Mouse (Mus musculus) erythroblast, embryonic 14.5 days (primary cell): Measurements from ENCODE around the gene Kcnk4.
A peak's percentile ranks its signal among the peaks of the same experiment; 100 is the strongest.

Source experiments
- GATA1 ChIP-seq: IDR thresholded peaks from 2 replicates; pipeline ENCODE4 v1.6.1; 2012; ENCODE audit warnings: low read length, inconsistent platforms, mixed read lengths
- TAL1 ChIP-seq: IDR thresholded peaks from 3 replicates; pipeline ENCODE4 v1.6.1; 2012; ENCODE audit warnings: low read length, inconsistent platforms, mixed read lengths

GRCm38 (mm10) chr19:6915276-6915675, 19.0 kb downstream of the Kcnk4 start:
- TF ChIP-seq GATA1, result 0 out of 2 replicates have a peak, but pooled peaks have one; percentile 15
- TF ChIP-seq TAL1, result no peak
